15 mouse cellular contexts compared by ENCODE assay signal in genomic region chr1:64878795-64879240, GRCm38 (mm10).
DNase-seq lines count a peak whose midpoint lies in the region; ATAC-seq and TF ChIP-seq lines count a peak whose summit lies in the region.
"Had no signal": no experiment of that assay in that cellular context is flagged by ENCODE, and none has a peak within 500 bp of the region (broad histone marks: within the 10 kb centered on the region; RNA-seq: fewer than 3 reads in every experiment).

No protein-coding gene starts in this region.

- H3K4me2 ChIP-seq in lung, embryonic 14.5 days = no peak overlapping the region
- no peak overlapping the region for H3K4me2 ChIP-seq in intestine, embryonic 15.5 days (replicated peaks)
- H3K4me2 ChIP-seq in stomach, embryonic 14.5 days (replicated peaks; ENCODE audit: low read depth, low read length) = no peak overlapping the region
- H3K4me2 ChIP-seq: embryonic facial prominence, embryonic 12.5 days; hindbrain, embryonic 14.5 days; liver, embryonic 13.5 days had no signal

- ATAC-seq in lung, embryonic 14.5 days (ENCODE audit: insufficient read depth) = peak; percentile 83
- peak; percentile 55; the same call in 1 of the 2 replicates for ATAC-seq in intestine, embryonic 15.5 days
- ATAC-seq in stomach, embryonic 14.5 days (ENCODE audit: insufficient number of reproducible peaks, insufficient read depth, low FRiP score, low read depth) = peak; percentile 68; the same call in 1 of the 2 replicates
- ATAC-seq in inflammation-experienced regulatory T-cells, adult 6 months = no peak
- ATAC-seq: Patski had no signal

- no peak overlapping the region for H3K4me3 ChIP-seq in lung, embryonic 14.5 days (ENCODE audit: low read depth, low read length)
- H3K4me3 ChIP-seq in intestine, embryonic 15.5 days (replicated peaks) = no peak overlapping the region
- no peak overlapping the region for H3K4me3 ChIP-seq in stomach, embryonic 14.5 days (ENCODE audit: low read depth, low read length)
- H3K4me3 ChIP-seq: embryonic facial prominence, embryonic 12.5 days; heart, adult 2 months; liver, embryonic 13.5 days had no signal

- no peak overlapping the region for H3K27ac ChIP-seq in lung, embryonic 14.5 days (ENCODE audit: low read depth)
- H3K27ac ChIP-seq in intestine, embryonic 15.5 days = no peak overlapping the region
- peak overlapping the region; percentile 40; the same call in 1 of the 2 replicates for H3K27ac ChIP-seq in stomach, embryonic 14.5 days (ENCODE audit: low read length)
- H3K27ac ChIP-seq: embryonic facial prominence, embryonic 12.5 days; heart, adult 2 months; hindbrain, embryonic 14.5 days; liver, embryonic 13.5 days had no signal

- peak; percentile 83 for DNase-seq in lung, embryonic 14.5 days
- DNase-seq in lung, adult 18-20 months = no peak
- DNase-seq in embryo, embryonic 11 days = peak; percentile 49
- DNase-seq in yolk sac, embryonic 10.5 days (ENCODE audit: low spot score) = no peak
- DNase-seq: cerebellum, adult 9-10 months; heart, adult 2 months; liver, embryonic 13.5 days; right cerebral cortex, postnatal 25 days had no signal

- H3K4me1 ChIP-seq in lung, embryonic 14.5 days (ENCODE audit: insufficient read depth) = peaks cover 10% of the 10 kb centered on the region
- H3K4me1 ChIP-seq in intestine, embryonic 15.5 days (replicated peaks) = peaks cover 4% of the 10 kb centered on the region; the same call in 1 of the 2 replicates
- peaks cover 5% of the 10 kb centered on the region; the same call in 1 of the 2 replicates for H3K4me1 ChIP-seq in stomach, embryonic 14.5 days (ENCODE audit: control insufficient read depth, insufficient read depth, low read length)

- TF ChIP-seq CTCF in lung, embryonic 14.5 days (IDR thresholded peaks at IDR 0.05; ENCODE audit: low read depth) = no peak

- no peaks in the 10 kb centered on the region for H3K36me3 ChIP-seq in lung, embryonic 14.5 days (ENCODE audit: insufficient read depth)
- no peaks in the 10 kb centered on the region for H3K36me3 ChIP-seq in intestine, embryonic 15.5 days
- no peaks in the 10 kb centered on the region for H3K36me3 ChIP-seq in stomach, embryonic 14.5 days (ENCODE audit: control insufficient read depth, insufficient read depth, low read length)
- H3K36me3 ChIP-seq: embryonic facial prominence, embryonic 12.5 days; liver, embryonic 13.5 days had no signal

- H3K27me3 ChIP-seq in lung, embryonic 14.5 days (ENCODE audit: insufficient read depth, low read length) = no peaks in the 10 kb centered on the region
- no peaks in the 10 kb centered on the region for H3K27me3 ChIP-seq in intestine, embryonic 15.5 days (replicated peaks)
- H3K27me3 ChIP-seq in stomach, embryonic 14.5 days (ENCODE audit: control insufficient read depth, insufficient read depth, low read length) = no peaks in the 10 kb centered on the region
- H3K27me3 ChIP-seq: CH12.LX; embryonic facial prominence, embryonic 12.5 days; liver, embryonic 13.5 days; Patski had no signal

- no peak overlapping the region for H3K9ac ChIP-seq in lung, embryonic 14.5 days
- no peak overlapping the region for H3K9ac ChIP-seq in intestine, embryonic 15.5 days
- no peak overlapping the region for H3K9ac ChIP-seq in stomach, embryonic 14.5 days (replicated peaks; ENCODE audit: low read depth, low read length)
- H3K9ac ChIP-seq: embryonic facial prominence, embryonic 12.5 days; hindbrain, embryonic 14.5 days; liver, embryonic 13.5 days had no signal

- no peaks in the 10 kb centered on the region for H3K9me3 ChIP-seq in lung, embryonic 14.5 days (ENCODE audit: low read depth, low read length)
- no peaks in the 10 kb centered on the region for H3K9me3 ChIP-seq in intestine, embryonic 15.5 days
- H3K9me3 ChIP-seq in stomach, embryonic 14.5 days (ENCODE audit: control insufficient read depth, low read depth, low read length) = no peaks in the 10 kb centered on the region
- H3K9me3 ChIP-seq: embryonic facial prominence, embryonic 12.5 days; liver, embryonic 13.5 days had no signal

- WGBS in lung, embryonic 14.5 days = 19% methylated on average over 12 of the region's 12 CpGs
- 38% methylated on average over 12 of the region's 12 CpGs for WGBS in intestine, embryonic 15.5 days
- 12% methylated on average over 12 of the region's 12 CpGs for WGBS in stomach, embryonic 14.5 days

Comparison
In these comparisons a context has a peak if more than half of its experiments do, and no peak if none do; other contexts are left out.
1. DNase-seq: peak in lung, embryonic 14.5 days (single experiment) and embryo, embryonic 11 days (single experiment); none in lung, adult 18-20 months (0 of 2) and yolk sac, embryonic 10.5 days (single experiment).